Mouse (Mus musculus): ENCODE measurements at regions not wholly inside any gene's neighbourhood (a gene's known extent, or its start where the extent isn't known, plus 50 kb on each side); places are given as distances from the start of the nearest gene placed in this dataset.

- no peak for DNase-seq (ENCODE audit: low spot score in 2 of 2)
These were observed 100.1 kb upstream of the Gm10192 start for GRCm38 (mm10) chr4:97283099-97283498.

- peak; percentile 18 to 32 for DNase-seq (ENCODE audit: low spot score in 2 of 2)
These were observed 99.7 kb upstream of the Gm10192 start for GRCm38 (mm10) chr4:97282643-97283042.

- no peak for DNase-seq (ENCODE audit: low spot score in 2 of 2)
These were observed 98.3 kb upstream of the Gm10192 start for GRCm38 (mm10) chr4:97281126-97281779.

- DNase-seq (ENCODE audit: low spot score in 2 of 2) = no peak
These were observed 97.7 kb upstream of the Gm10192 start for GRCm38 (mm10) chr4:97280712-97281111.

DNA sequence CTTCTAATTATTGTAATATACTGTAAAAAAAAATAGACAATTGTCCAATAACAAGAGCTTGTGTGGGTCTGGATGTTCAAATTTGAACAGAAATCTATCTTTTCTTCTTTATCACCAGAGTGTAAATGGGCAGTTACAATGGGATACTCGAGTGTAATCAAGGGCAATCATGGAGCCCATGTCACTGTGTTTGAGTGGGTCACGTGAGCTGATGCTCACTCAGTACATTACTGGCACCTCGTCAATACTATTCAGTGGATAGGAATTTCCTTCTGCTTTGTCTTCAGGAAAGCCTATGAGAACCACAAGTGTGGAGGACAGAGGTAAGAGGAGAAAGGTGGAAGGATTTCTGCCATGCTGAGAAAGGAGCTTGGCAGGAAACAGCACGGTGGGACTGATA, 54.0 kb upstream of the Gm10192 start:
- DNase-seq (ENCODE audit: low spot score in 2 of 2) = no peak

GRCm38 (mm10) chr4:97236384-97236783, 53.4 kb upstream of the Gm10192 start:
- no peak for DNase-seq (ENCODE audit: low spot score in 2 of 2)

DNA sequence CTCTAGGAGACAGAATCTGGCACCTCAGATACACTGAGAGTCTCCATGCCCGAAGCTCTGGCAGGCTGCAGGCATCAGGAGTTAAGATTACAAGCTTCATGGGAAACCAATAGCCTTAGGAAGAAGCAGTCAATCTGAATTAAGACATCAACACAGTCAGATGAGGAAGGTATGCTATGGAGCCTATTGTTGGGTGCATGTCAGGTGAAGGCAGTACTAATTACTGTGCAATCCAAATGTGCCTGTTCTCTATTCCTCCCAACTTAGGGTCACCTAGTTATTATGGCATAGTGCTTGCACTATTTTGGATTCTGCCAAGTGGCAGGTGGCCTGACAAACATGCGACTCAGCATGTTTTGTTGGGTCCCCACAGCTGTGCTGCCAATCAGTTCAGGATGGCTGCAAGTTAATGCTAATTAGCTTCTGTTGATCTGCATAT, 53.0 kb upstream of the Gm10192 start:
- peak; percentile 34 to 35 for DNase-seq (ENCODE audit: low spot score in 2 of 2)
